Mouse (Mus musculus) heart, embryonic 15.5 days (tissue): ENCODE results near the gene Camta2. TPM values are rescaled to one million over a fixed set of nuclear protein-coding genes. Genes with fewer than 3 reads are reported as not detected.

Experiments
- ATAC-seq: fragments of 200-750 bp; cut with Nextera tagmentation; replicated peaks from 2 replicates; pipeline ENCODE4 v1.8.0; 2017; ENCODE audit warnings: low read depth, moderate TSS enrichment; ENCODE audit not compliant: insufficient number of reproducible peaks, insufficient read depth, low FRiP score
- H3K27ac ChIP-seq: fragments of 300-500 bp; sonication (generic); 2 replicates; pipeline ENCODE4 v1.5.1; 2015; ENCODE audit warnings: mild to moderate bottlenecking, inconsistent platforms
- H3K27me3 ChIP-seq: fragments of 300-500 bp; sonication (generic); 2 replicates; pipeline ENCODE4 v1.6.1; 2015; ENCODE audit warnings: inconsistent platforms
- H3K36me3 ChIP-seq: fragments of 300-500 bp; sonication (generic); 2 replicates; pipeline ENCODE4 v1.6.1; 2015; ENCODE audit warnings: mild to moderate bottlenecking, inconsistent platforms
- H3K4me1 ChIP-seq: fragments of 300-500 bp; sonication (generic); replicated peaks from 2 replicates; pipeline ENCODE4 v1.6.1; 2015; ENCODE audit warnings: inconsistent platforms
- H3K4me2 ChIP-seq: fragments of 300-500 bp; sonication (generic); 2 replicates; pipeline ENCODE4 v1.6.1; 2015; ENCODE audit warnings: inconsistent platforms, mild to moderate bottlenecking, moderate library complexity
- H3K4me3 ChIP-seq: fragments of 300-500 bp; sonication (generic); 2 replicates; pipeline ENCODE4 v1.5.1; 2015; ENCODE audit warnings: mild to moderate bottlenecking, inconsistent platforms
- H3K9ac ChIP-seq: fragments of 300-500 bp; sonication (generic); 2 replicates; pipeline ENCODE4 v1.6.1; 2015; ENCODE audit warnings: mild to moderate bottlenecking, inconsistent platforms
- H3K9me3 ChIP-seq: fragments of 300-500 bp; sonication (generic); replicated peaks from 2 replicates; pipeline ENCODE4 v1.6.1; 2016; ENCODE audit warnings: inconsistent platforms
- WGBS: fragments of 180-500 bp; shearing (Covaris S2); methylation state at CpG from one replicate; pipeline ENCODE4 v1.1.7; 2015; ENCODE audit warnings: mixed read lengths; 5-methylcytosine and 5-hydroxymethylcytosine counted together
- microRNA-seq: library from miRNA; unstranded; fragments of <30 nt; microRNA quantifications from one replicate; pipeline ENCODE4, GENCODE M21; 2016
- polyA plus RNA-seq: library from polyadenylated mRNA; unstranded; fragments of >200 nt; fragmentation: Nextera tagmentation; extraction: Ambion mirVana; gene quantifications from 2 replicates; pipeline ENCODE4 v1.2.1, GENCODE M21; 2015

The Camta2 gene
- polyA plus RNA-seq, 1 experiment from 2014 or later: 11.3 TPM

DNA sequence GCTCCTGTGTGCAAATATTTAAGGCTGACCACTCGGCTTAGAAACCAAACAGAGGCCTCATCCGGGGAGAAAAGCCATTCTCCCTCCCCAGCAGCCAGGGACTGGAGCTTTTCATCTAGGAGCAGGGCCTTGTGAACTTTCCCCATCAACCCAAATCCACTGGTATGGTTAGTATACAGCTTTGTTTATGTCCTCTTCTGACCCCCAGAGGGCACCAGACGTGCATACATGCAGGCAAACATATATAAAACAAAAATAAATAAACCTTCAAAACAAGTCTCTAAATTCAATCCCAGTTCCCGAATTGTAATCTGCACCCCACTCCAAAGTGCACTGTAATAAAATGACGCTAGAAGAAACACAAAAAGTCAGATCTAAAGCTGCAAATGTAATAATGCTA is 58.3 kb downstream of the Camta2 start:
- 49% methylated on average over 5 of the region's 5 CpGs for WGBS
- H3K9ac ChIP-seq: no peak overlapping the region
- no peaks in the 10 kb centered on the region for H3K27me3 ChIP-seq

GRCm38 (mm10) chr11:70628431-70628830 is 59.5 kb downstream of the Camta2 start:
- no peak overlapping the region for H3K9ac ChIP-seq
- no peaks in the 10 kb centered on the region for H3K27me3 ChIP-seq
- no peak for ATAC-seq
- WGBS: 55% methylated on average over 2 of the region's 2 CpGs
- H3K4me2 ChIP-seq: no peak overlapping the region
- H3K4me1 ChIP-seq: no peaks in the 10 kb centered on the region
- no peaks in the 10 kb centered on the region for H3K36me3 ChIP-seq
- H3K9me3 ChIP-seq: no peaks in the 10 kb centered on the region
- H3K27ac ChIP-seq: no peak overlapping the region
- H3K4me3 ChIP-seq: no peak overlapping the region

More for the DNA sequence above, 58.3 kb downstream of the Camta2 start:
- no peak for ATAC-seq
- Histone ChIP-seq H3K4me1 (no peaks in the 10 kb centered on the region), H3K4me2 (no peak overlapping the region), H3K27ac (no peak overlapping the region), H3K36me3 (no peaks in the 10 kb centered on the region), H3K4me3 (no peak overlapping the region), H3K9me3 (no peaks in the 10 kb centered on the region)

DNA sequence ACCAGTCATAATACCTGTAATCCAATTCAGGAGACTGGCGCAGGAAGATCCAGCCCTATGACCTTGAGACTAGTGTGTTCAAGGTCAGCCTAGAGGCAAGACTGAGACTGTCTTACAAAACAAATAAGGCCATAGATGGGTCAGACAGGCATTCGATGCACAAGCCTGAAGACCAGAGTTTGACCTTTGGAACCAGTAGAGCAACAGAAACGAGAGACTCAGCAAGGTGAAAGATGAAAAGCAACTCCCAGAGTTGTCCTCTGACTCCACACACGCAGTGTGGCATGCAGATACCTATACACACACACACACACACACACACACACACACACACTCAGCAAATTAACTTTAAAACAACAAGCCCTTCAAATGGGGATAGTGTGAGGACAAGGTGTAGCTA is 61.0 kb downstream of the Camta2 start:
- Histone ChIP-seq H3K9me3 (no peaks in the 10 kb centered on the region), H3K27me3 (no peaks in the 10 kb centered on the region), H3K27ac (no peak overlapping the region), H3K4me2 (no peak overlapping the region), H3K4me1 (peaks cover 3% of the 10 kb centered on the region; the same call in 1 of the 2 replicates), H3K36me3 (no peaks in the 10 kb centered on the region), H3K9ac (no peak overlapping the region), H3K4me3 (no peak overlapping the region)
- 70% methylated on average over 4 of the region's 4 CpGs for WGBS
- ATAC-seq: no peak

GRCm38 (mm10) chr11:70625473-70625872 is 62.4 kb downstream of the Camta2 start:
- no peaks in the 10 kb centered on the region for H3K36me3 ChIP-seq
- no peak overlapping the region for H3K27ac ChIP-seq
- H3K4me2 ChIP-seq: no peak overlapping the region
- 53% methylated on average over 4 of the region's 4 CpGs for WGBS
- no peaks in the 10 kb centered on the region for H3K27me3 ChIP-seq
- peaks cover 5% of the 10 kb centered on the region; the same call in 1 of the 2 replicates for H3K4me1 ChIP-seq
- ATAC-seq: no peak
- no peak overlapping the region for H3K4me3 ChIP-seq
- H3K9ac ChIP-seq: no peak overlapping the region
- no peaks in the 10 kb centered on the region for H3K9me3 ChIP-seq

GRCm38 (mm10) chr11:70623053-70623742 is 64.7 kb downstream of the Camta2 start:
- Histone ChIP-seq H3K4me3 (no peak overlapping the region), H3K4me2 (no peak overlapping the region), H3K9ac (no peak overlapping the region), H3K27ac (no peak overlapping the region), H3K36me3 (no peaks in the 10 kb centered on the region), H3K9me3 (no peaks in the 10 kb centered on the region), H3K27me3 (no peaks in the 10 kb centered on the region), H3K4me1 (peaks cover 5% of the 10 kb centered on the region; the same call in 1 of the 2 replicates)
- ATAC-seq: no peak
- 63% methylated on average over 10 of the region's 10 CpGs for WGBS

- 39% methylated on average over 7 of the region's 7 CpGs for WGBS
- no peak overlapping the region for H3K9ac ChIP-seq
- no peaks in the 10 kb centered on the region for H3K27me3 ChIP-seq
- 0 out of 2 replicates have a peak overlapping the region, but pooled peaks have one; percentile 21 for H3K27ac ChIP-seq
- ATAC-seq: no peak
- no peaks in the 10 kb centered on the region for H3K36me3 ChIP-seq
- H3K9me3 ChIP-seq: no peaks in the 10 kb centered on the region
- peaks cover 5% of the 10 kb centered on the region; the same call in 1 of the 2 replicates for H3K4me1 ChIP-seq
- H3K4me3 ChIP-seq: no peak overlapping the region
- no peak overlapping the region for H3K4me2 ChIP-seq
Measured at GRCm38 (mm10) chr11:70621972-70622814, 65.7 kb downstream of the Camta2 start.

Small RNA genes lying within 50 kb of the gene (microRNA-seq; reads per million reads assigned to microRNA genes)
- 0.63 reads per million for gene Mir6925

Other genes starting within 250 kb of the Camta2 start
- gene Med11, start 236.2 kb downstream of the Camta2 start, polyA plus RNA-seq: 19.5 and 24.2 TPM in 2 replicates
- 1.5 and 1.8 TPM in 2 replicates for gene Zmynd15, start 228.7 kb downstream of the Camta2 start, polyA plus RNA-seq
- gene Cxcl16, start 228.1 kb downstream of the Camta2 start, polyA plus RNA-seq: 9.0 and 10.2 TPM in 2 replicates
- 4.9 and 5.4 TPM in 2 replicates for gene Tm4sf5, start 182.9 kb downstream of the Camta2 start, polyA plus RNA-seq
- 0.19 and 0.37 TPM in 2 replicates for gene Vmo1, start 173.5 kb downstream of the Camta2 start, polyA plus RNA-seq
- gene Gltpd2, start 168.9 kb downstream of the Camta2 start, polyA plus RNA-seq: 0.42 TPM in 1 of 2 replicates, not detected in the other
- gene Psmb6, start 162.7 kb downstream of the Camta2 start, polyA plus RNA-seq: 509 and 590 TPM in 2 replicates
- gene Gm40193, start 155.2 kb downstream of the Camta2 start, polyA plus RNA-seq: not detected in 2 replicates
- gene Pld2, start 148.0 kb downstream of the Camta2 start, polyA plus RNA-seq: 10.4 and 11.7 TPM in 2 replicates
- gene Mink1, start 125.2 kb downstream of the Camta2 start, polyA plus RNA-seq: 8.1 and 11.8 TPM in 2 replicates
- not detected in 2 replicates for gene 4930544D05Rik, start 72.3 kb downstream of the Camta2 start, polyA plus RNA-seq
- 0.30 TPM in 1 of 2 replicates, not detected in the other for gene Chrne, start 68.9 kb downstream of the Camta2 start, polyA plus RNA-seq
- 0.62 and 0.67 TPM in 2 replicates for gene Gp1ba, start 49.0 kb downstream of the Camta2 start, polyA plus RNA-seq
- gene Rnf167, start 40.9 kb downstream of the Camta2 start, polyA plus RNA-seq: 75.1 and 81.2 TPM in 2 replicates
- gene Slc25a11, start 40.6 kb downstream of the Camta2 start, polyA plus RNA-seq: 279 TPM in 2 replicates
- gene Pfn1, start 33.5 kb downstream of the Camta2 start, polyA plus RNA-seq: 1,318 and 1,359 TPM in 2 replicates
- 389 and 492 TPM in 2 replicates for gene Eno3, start 30.9 kb downstream of the Camta2 start, polyA plus RNA-seq
- gene Spag7, start 18.7 kb downstream of the Camta2 start, polyA plus RNA-seq: 168 and 186 TPM in 2 replicates
- gene Inca1, start 12.1 kb upstream of the Camta2 start, polyA plus RNA-seq: 1.4 and 2.2 TPM in 2 replicates
- gene Kif1c, start 12.4 kb upstream of the Camta2 start, polyA plus RNA-seq: 5.3 and 5.5 TPM in 2 replicates
- 8.4 and 9.3 TPM in 2 replicates for gene Zfp3, start 76.1 kb upstream of the Camta2 start, polyA plus RNA-seq
- 0.45 and 0.60 TPM in 2 replicates for gene Scimp, start 124.5 kb upstream of the Camta2 start, polyA plus RNA-seq
- gene Rabep1, start 156.7 kb upstream of the Camta2 start, polyA plus RNA-seq: 26.4 and 29.1 TPM in 2 replicates